Mouse (Mus musculus): Measurements from ENCODE around the gene Rab11b. TPM values are rescaled to one million over a fixed set of nuclear protein-coding genes. Genes with fewer than 3 reads are reported as not detected.

Gene Rab11b
- polyA plus RNA-seq, 1 experiment: 126 TPM

DNA sequence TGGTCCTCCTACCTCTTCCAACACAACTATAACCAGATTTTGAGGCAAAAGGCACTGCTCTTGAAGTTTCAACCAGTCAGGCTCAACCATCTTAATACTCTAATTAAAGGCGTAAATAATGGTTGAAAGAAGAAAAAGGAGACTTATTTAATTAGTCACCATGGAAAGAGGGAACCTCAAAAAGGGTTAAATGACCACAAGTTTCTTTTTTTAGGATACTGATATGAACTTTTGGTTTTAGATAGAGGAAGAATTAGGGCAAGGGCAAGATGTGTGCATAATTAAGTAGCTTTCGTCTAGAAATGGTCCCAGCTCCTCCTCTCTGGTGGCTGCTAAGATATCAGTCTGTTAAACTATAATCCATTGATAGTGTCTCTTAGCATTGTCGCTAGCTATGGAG is 6.1 kb upstream of the Rab11b start:
- no peaks in the 10 kb centered on the region for H3K27me3 ChIP-seq (ENCODE audit: control insufficient read depth, insufficient read depth, insufficient read length)
- no peak overlapping the region for H3ac ChIP-seq (ENCODE audit: control insufficient read depth, insufficient read length)
- H3K4me3 ChIP-seq: no peak overlapping the region
- TF ChIP-seq E2F4 (IDR thresholded peaks at IDR 0.05; ENCODE audit: insufficient read depth): no peak
- TF ChIP-seq CEBPB (IDR thresholded peaks at IDR 0.05; ENCODE audit: insufficient read depth, poor library complexity, severe bottlenecking): no peak
- TF ChIP-seq REST (IDR thresholded peaks at IDR 0.05; ENCODE audit: insufficient read depth, insufficient read length): no peak
- TF ChIP-seq TCF12 (IDR thresholded peaks at IDR 0.05; ENCODE audit: insufficient read depth, poor library complexity, severe bottlenecking): no peak
- TF ChIP-seq POLR2AphosphoS2 (IDR thresholded peaks at IDR 0.05; ENCODE audit: insufficient read length, low read depth): no peak
- TF ChIP-seq USF1 (IDR thresholded peaks at IDR 0.05; ENCODE audit: low read depth): no peak
- H3K4me2 ChIP-seq (ENCODE audit: low read depth): no peak overlapping the region
- H3K36me3 ChIP-seq (ENCODE audit: control insufficient read depth, insufficient read depth): no peaks in the 10 kb centered on the region
- no peaks in the 10 kb centered on the region for H3K79me2 ChIP-seq (ENCODE audit: control insufficient read depth, insufficient read depth)

DNA sequence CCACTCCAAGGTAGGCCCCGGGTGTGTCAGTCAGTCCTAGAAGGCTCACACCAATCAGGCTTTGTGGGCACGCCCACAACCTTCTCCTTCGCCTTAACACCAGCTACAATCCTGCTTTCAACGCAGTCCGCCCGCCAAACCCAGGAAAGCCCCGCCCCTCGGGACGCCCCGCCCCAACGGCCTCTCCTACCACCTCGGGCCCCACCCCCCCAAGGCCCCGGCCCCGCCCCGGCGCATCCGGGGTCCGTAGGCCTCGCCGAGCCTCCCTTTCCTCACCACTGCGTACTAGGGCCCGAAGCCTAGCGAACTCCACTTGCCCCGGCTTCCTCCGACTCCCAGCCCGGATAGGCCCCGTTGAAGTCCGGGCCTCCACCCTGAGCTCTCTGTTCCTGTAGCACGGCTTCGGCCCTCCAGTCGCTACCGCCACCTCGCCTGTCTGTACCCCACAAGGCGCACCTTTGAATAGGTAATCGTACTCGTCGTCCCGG is 519 bp downstream of the Rab11b start:
- Histone ChIP-seq H3K79me2 (ENCODE audit: control insufficient read depth, insufficient read depth) (peaks cover 45% of the 10 kb centered on the region), H3K4me3 (peak overlapping the region; percentile 83), H3K27me3 (ENCODE audit: control insufficient read depth, insufficient read depth, insufficient read length) (no peaks in the 10 kb centered on the region), H3K4me2 (ENCODE audit: low read depth) (peak overlapping the region; percentile 97), H3ac (ENCODE audit: control insufficient read depth, insufficient read length) (peak overlapping the region; percentile 98), H3K36me3 (ENCODE audit: control insufficient read depth, insufficient read depth) (no peaks in the 10 kb centered on the region)
- TF ChIP-seq POLR2AphosphoS2 (IDR thresholded peaks at IDR 0.05; ENCODE audit: insufficient read length, low read depth) (peak; percentile 45), POLR2A (IDR thresholded peaks at IDR 0.05; ENCODE audit: insufficient read length, low read depth) (peak; percentile 67), MAX (IDR thresholded peaks at IDR 0.05; ENCODE audit: low read depth) (no peak)

DNA sequence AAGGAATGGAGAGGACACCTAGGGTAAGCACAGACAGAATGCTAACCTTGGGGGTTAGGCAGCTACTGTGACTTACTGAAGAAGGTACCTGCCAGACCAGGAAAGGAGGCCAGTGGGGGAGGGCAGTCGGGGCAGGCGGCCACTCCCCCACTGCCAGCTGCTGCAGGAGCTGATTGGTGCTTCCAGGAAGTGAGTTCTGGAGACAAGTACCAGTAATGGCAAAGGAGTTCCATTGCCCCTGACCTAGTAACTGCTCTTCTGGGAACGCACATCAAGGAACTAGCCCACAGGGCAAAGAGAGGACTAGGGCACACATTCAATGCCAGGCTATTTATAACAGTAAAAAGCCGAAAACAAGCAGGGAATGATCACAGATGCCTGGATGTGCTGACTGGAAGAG is 3.1 kb downstream of the Rab11b start:
- no peaks in the 10 kb centered on the region for H3K27me3 ChIP-seq (ENCODE audit: control insufficient read depth, insufficient read depth, insufficient read length)
- H3K4me3 ChIP-seq: no peak overlapping the region
- no peak overlapping the region for H3ac ChIP-seq (ENCODE audit: control insufficient read depth, insufficient read length)
- TF ChIP-seq MYOG (IDR thresholded peaks at IDR 0.05; ENCODE audit: control insufficient read depth in 1 of 3, insufficient read depth in 1 of 3, insufficient read length in 2 of 3, low read depth in 2 of 3) (no peak), MYOD1 (IDR thresholded peaks at IDR 0.05; ENCODE audit: control insufficient read depth in 1 of 3, insufficient read length in 2 of 3, low read depth in 2 of 3) (peak in 1 of 3 experiments; percentile 35)
- H3K36me3 ChIP-seq (ENCODE audit: control insufficient read depth, insufficient read depth): no peaks in the 10 kb centered on the region
- H3K79me2 ChIP-seq (ENCODE audit: control insufficient read depth, insufficient read depth): peaks cover 71% of the 10 kb centered on the region
- peak overlapping the region; percentile 59 for H3K4me2 ChIP-seq (ENCODE audit: low read depth)

DNA sequence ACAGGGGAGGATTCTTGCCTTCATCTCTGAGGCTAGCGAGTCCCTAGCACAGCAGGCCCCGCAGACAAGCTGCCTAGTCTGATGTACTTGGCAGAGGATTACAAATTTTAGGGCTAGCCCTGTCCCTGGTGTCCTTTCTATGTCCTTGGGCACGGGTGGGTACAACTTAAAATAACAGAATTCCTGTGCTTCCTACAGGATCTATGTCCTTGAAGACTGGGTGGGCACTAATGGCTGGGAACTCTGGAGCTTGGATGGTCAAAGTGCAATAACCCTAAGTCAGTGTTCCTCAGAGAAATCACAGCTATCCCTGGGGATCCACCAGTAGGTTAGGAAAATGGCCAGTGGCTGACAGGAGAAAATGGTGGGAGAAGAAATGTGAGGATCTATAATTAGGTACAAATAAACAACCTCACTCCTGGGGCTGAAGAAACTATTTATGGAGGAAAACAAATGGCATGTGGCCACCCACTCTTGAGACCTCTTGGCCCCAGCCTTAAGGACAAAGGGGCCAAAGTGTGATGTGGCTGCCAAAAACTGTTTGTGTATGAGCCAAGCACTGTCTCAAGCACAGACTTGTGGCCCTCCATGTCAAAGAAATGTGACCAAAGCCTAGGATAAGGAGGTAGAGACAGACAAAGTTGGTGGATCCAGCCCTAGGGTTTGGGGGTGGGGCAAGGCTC is 4.1 kb downstream of the Rab11b start:
- no peak for TF ChIP-seq REST (IDR thresholded peaks at IDR 0.05; ENCODE audit: insufficient read depth, insufficient read length)
- no peak for TF ChIP-seq MYOG (IDR thresholded peaks at IDR 0.05; ENCODE audit: control insufficient read depth in 1 of 3, insufficient read depth in 1 of 3, insufficient read length in 2 of 3, low read depth in 2 of 3)
- TF ChIP-seq MYOD1 (IDR thresholded peaks at IDR 0.05; ENCODE audit: control insufficient read depth in 1 of 3, insufficient read length in 2 of 3, low read depth in 2 of 3): peak in 1 of 3 experiments; percentile 26
- TF ChIP-seq CEBPB (IDR thresholded peaks at IDR 0.05; ENCODE audit: insufficient read depth, poor library complexity, severe bottlenecking): no peak
- no peaks in the 10 kb centered on the region for H3K27me3 ChIP-seq (ENCODE audit: control insufficient read depth, insufficient read depth, insufficient read length)
- no peaks in the 10 kb centered on the region for H3K36me3 ChIP-seq (ENCODE audit: control insufficient read depth, insufficient read depth)
- peaks cover 78% of the 10 kb centered on the region for H3K79me2 ChIP-seq (ENCODE audit: control insufficient read depth, insufficient read depth)
- H3K4me3 ChIP-seq: no peak overlapping the region
- no peak overlapping the region for H3ac ChIP-seq (ENCODE audit: control insufficient read depth, insufficient read length)
- peak overlapping the region; percentile 59 for H3K4me2 ChIP-seq (ENCODE audit: low read depth)

DNA sequence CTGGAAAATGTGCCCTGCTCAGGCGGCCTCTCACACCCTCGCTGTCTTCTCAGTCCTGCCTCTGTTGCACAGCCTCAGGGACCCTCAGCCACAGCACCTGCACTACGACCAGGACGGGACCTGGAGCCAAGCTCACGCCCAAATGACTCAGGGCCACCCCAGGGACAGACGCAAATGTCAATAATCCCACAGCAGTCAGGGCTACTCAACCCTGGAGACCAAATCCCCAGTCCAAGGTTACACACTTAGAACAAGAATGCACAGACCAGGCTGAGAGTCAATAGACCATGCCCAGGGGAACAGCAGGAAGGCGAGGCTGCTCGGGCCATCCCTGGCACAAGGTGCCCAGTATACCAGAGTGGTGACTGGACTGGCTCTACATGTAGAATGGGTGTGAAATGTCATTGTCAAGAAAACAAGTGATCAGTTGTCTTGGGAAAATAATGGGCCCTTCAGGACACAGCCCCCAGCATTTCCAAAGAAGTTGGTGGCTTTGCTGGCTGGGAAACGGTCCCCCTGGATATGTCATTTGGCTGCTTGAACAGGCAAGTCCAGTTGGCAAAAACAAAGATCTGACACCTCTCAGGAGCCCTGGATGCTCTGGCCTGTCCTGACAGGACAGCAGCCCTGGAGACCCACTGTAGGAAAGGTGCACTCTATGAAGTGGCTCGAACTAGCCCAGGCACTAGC is 4.8 kb downstream of the Rab11b start:
- Histone ChIP-seq H3K79me2 (ENCODE audit: control insufficient read depth, insufficient read depth) (peaks cover 82% of the 10 kb centered on the region), H3K27me3 (ENCODE audit: control insufficient read depth, insufficient read depth, insufficient read length) (no peaks in the 10 kb centered on the region), H3K4me2 (ENCODE audit: low read depth) (peak overlapping the region; percentile 59), H3ac (ENCODE audit: control insufficient read depth, insufficient read length) (no peak overlapping the region), H3K4me3 (no peak overlapping the region), H3K36me3 (ENCODE audit: control insufficient read depth, insufficient read depth) (no peaks in the 10 kb centered on the region)
- TF ChIP-seq MYOD1 (IDR thresholded peaks at IDR 0.05; ENCODE audit: control insufficient read depth in 1 of 3, insufficient read length in 2 of 3, low read depth in 2 of 3) (peak in 1 of 3 experiments; percentile 56), MYOG (IDR thresholded peaks at IDR 0.05; ENCODE audit: control insufficient read depth in 1 of 3, insufficient read depth in 1 of 3, insufficient read length in 2 of 3, low read depth in 2 of 3) (peak in 1 of 3 experiments; percentile 38), CEBPB (IDR thresholded peaks at IDR 0.05; ENCODE audit: insufficient read depth, poor library complexity, severe bottlenecking) (no peak), TCF12 (IDR thresholded peaks at IDR 0.05; ENCODE audit: insufficient read depth, poor library complexity, severe bottlenecking) (no peak), REST (IDR thresholded peaks at IDR 0.05; ENCODE audit: insufficient read depth, insufficient read length) (no peak)

DNA sequence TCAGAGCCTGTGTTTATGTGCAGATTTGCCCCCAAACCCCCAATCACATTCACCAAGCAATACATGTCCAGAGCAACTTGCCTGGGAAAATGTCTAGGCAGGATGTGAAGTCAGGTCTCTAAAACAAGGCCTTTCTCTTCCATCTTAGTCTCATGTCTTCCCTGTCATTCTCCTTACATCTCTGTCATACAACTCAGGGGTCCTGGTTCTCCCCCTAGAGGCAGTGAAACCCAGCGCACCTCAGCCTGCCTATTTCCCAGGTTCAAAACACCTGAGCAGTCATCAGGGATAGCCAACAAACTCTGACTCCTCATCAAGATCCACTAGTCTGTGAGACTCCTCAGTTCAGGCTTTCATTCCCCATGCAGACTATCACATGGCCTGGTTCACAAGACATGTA is 5.7 kb downstream of the Rab11b start:
- TF ChIP-seq MAX (IDR thresholded peaks at IDR 0.05; ENCODE audit: low read depth) (no peak), CEBPB (IDR thresholded peaks at IDR 0.05; ENCODE audit: insufficient read depth, poor library complexity, severe bottlenecking) (no peak), USF1 (IDR thresholded peaks at IDR 0.05; ENCODE audit: low read depth) (no peak), MYOD1 (IDR thresholded peaks at IDR 0.05; ENCODE audit: control insufficient read depth in 1 of 3, insufficient read length in 2 of 3, low read depth in 2 of 3) (no peak)
- Histone ChIP-seq H3ac (ENCODE audit: control insufficient read depth, insufficient read length) (no peak overlapping the region), H3K79me2 (ENCODE audit: control insufficient read depth, insufficient read depth) (peaks cover 81% of the 10 kb centered on the region), H3K27me3 (ENCODE audit: control insufficient read depth, insufficient read depth, insufficient read length) (no peaks in the 10 kb centered on the region), H3K4me2 (ENCODE audit: low read depth) (no peak overlapping the region), H3K36me3 (ENCODE audit: control insufficient read depth, insufficient read depth) (peaks cover 4% of the 10 kb centered on the region), H3K4me3 (no peak overlapping the region)
